Mouse (Mus musculus): Measurements from ENCODE around the gene Cdca7. TPM values are rescaled to one million over a fixed set of nuclear protein-coding genes. Genes with fewer than 3 reads are reported as not detected.

Cdca7 gene
- polyA plus RNA-seq (2012; fragmentation: generic; extraction: Trizol): 1 to 10 TPM; 6.2 to 6.6 TPM

GRCm38 (mm10) chr2:72475797-72476485 lies at the start of gene Cdca7:
Gene Cdca7 (plus strand): TSS chr2:72476159.

Other genes with a start within 250 kb of the Cdca7 start
- 1 to 10 TPM; 1.3 to 8.6 TPM for gene Map3k20, start 190.5 kb upstream of the Cdca7 start, polyA plus RNA-seq (2012; fragmentation: generic; extraction: Trizol)

Data from C3H10T1/2 (cell line).